In genomic region chr17:44565311-44565831, GRCm38 (mm10) we compare ENCODE assay signal across 12 mouse cellular contexts.
DNase-seq lines count a peak whose midpoint lies in the region; ATAC-seq and TF ChIP-seq lines count a peak whose summit lies in the region.
"Had no signal": no experiment of that assay in that cellular context is flagged by ENCODE, and none has a peak within 500 bp of the region (broad histone marks: within the 10 kb centered on the region; RNA-seq: fewer than 3 reads in every experiment).

No protein-coding gene starts in this region.

- no peaks in the 10 kb centered on the region for H3K36me3 ChIP-seq in embryonic facial prominence, embryonic 12.5 days
- H3K36me3 ChIP-seq in embryonic facial prominence, embryonic 10.5 days (replicated peaks), result no peaks in the 10 kb centered on the region
- H3K36me3 ChIP-seq in lung, embryonic 14.5 days (ENCODE audit: insufficient read depth), result no peaks in the 10 kb centered on the region
- no peaks in the 10 kb centered on the region for H3K36me3 ChIP-seq in forebrain, embryonic 10.5 days (replicated peaks)

- H3K4me1 ChIP-seq in embryonic facial prominence, embryonic 12.5 days, result peaks cover 14% of the 10 kb centered on the region; the same call in 1 of the 2 replicates
- peaks cover 11% of the 10 kb centered on the region; the same call in 1 of the 2 replicates for H3K4me1 ChIP-seq in embryonic facial prominence, embryonic 10.5 days
- no peaks in the 10 kb centered on the region for H3K4me1 ChIP-seq in lung, embryonic 14.5 days (ENCODE audit: insufficient read depth)
- H3K4me1 ChIP-seq in forebrain, embryonic 10.5 days, result no peaks in the 10 kb centered on the region

- TF ChIP-seq CTCF in lung, embryonic 14.5 days (IDR thresholded peaks at IDR 0.05; ENCODE audit: low read depth), result no peak

- no peak overlapping the region for H3K4me3 ChIP-seq in embryonic facial prominence, embryonic 12.5 days
- no peak overlapping the region for H3K4me3 ChIP-seq in embryonic facial prominence, embryonic 10.5 days
- H3K4me3 ChIP-seq in lung, embryonic 14.5 days (ENCODE audit: low read depth, low read length), result no peak overlapping the region
- no peak overlapping the region for H3K4me3 ChIP-seq in forebrain, embryonic 10.5 days
- H3K4me3 ChIP-seq: heart, adult 2 months had no signal

- no peak for DNase-seq in embryonic facial prominence, embryonic 10.5 days (ENCODE audit: low spot score)
- peak; percentile 85 for DNase-seq in lung, embryonic 14.5 days
- DNase-seq in lung, postnatal 25 days (ENCODE audit: low spot score), result no peak
- DNase-seq in urinary bladder, postnatal 14 days (ENCODE audit: low spot score), result peak; percentile 18
- no peak for DNase-seq in urinary bladder, postnatal 4 days (ENCODE audit: low spot score in 2 of 2)
- no peak for DNase-seq in forebrain, embryonic 10.5 days (ENCODE audit: extremely low spot score, low spot score)
- no peak for DNase-seq in testis, postnatal 14 days (ENCODE audit: low spot score)
- DNase-seq: cerebellum, adult 18-20 months; heart, adult 2 months; kidney, adult 11 months; thymus, postnatal 36 days had no signal

- no peak overlapping the region for H3K4me2 ChIP-seq in embryonic facial prominence, embryonic 12.5 days (replicated peaks)
- no peak overlapping the region for H3K4me2 ChIP-seq in lung, embryonic 14.5 days

- ATAC-seq in embryonic facial prominence, embryonic 12.5 days (ENCODE audit: insufficient number of reproducible peaks, insufficient read depth, low FRiP score, low TSS enrichment), result no peak
- peak; percentile 86 for ATAC-seq in lung, embryonic 14.5 days (ENCODE audit: insufficient read depth)

- no peaks in the 10 kb centered on the region for H3K27me3 ChIP-seq in embryonic facial prominence, embryonic 12.5 days
- no peaks in the 10 kb centered on the region for H3K27me3 ChIP-seq in embryonic facial prominence, embryonic 10.5 days (replicated peaks; ENCODE audit: low read depth, poor library complexity, severe bottlenecking)
- peaks cover 68% of the 10 kb centered on the region for H3K27me3 ChIP-seq in lung, embryonic 14.5 days (ENCODE audit: insufficient read depth, low read length)
- H3K27me3 ChIP-seq in forebrain, embryonic 10.5 days (ENCODE audit: poor library complexity, severe bottlenecking), result no peaks in the 10 kb centered on the region

- H3K9ac ChIP-seq in embryonic facial prominence, embryonic 12.5 days, result no peak overlapping the region
- no peak overlapping the region for H3K9ac ChIP-seq in lung, embryonic 14.5 days

- WGBS in embryonic facial prominence, embryonic 12.5 days, result 63% methylated on average over 14 of the region's 14 CpGs
- 79% methylated on average over 14 of the region's 14 CpGs for WGBS in embryonic facial prominence, embryonic 10.5 days
- 34% methylated on average over 14 of the region's 14 CpGs for WGBS in lung, embryonic 14.5 days
- WGBS in forebrain, embryonic 10.5 days, result 87% methylated on average over 14 of the region's 14 CpGs

- peak overlapping the region; percentile 37; the same call in 1 of the 2 replicates for H3K27ac ChIP-seq in embryonic facial prominence, embryonic 12.5 days
- no peak overlapping the region for H3K27ac ChIP-seq in embryonic facial prominence, embryonic 10.5 days (replicated peaks)
- no peak overlapping the region for H3K27ac ChIP-seq in lung, embryonic 14.5 days (ENCODE audit: low read depth)
- H3K27ac ChIP-seq in forebrain, embryonic 10.5 days, result no peak overlapping the region
- H3K27ac ChIP-seq: heart, adult 2 months had no signal

- H3K9me3 ChIP-seq in embryonic facial prominence, embryonic 12.5 days, result no peaks in the 10 kb centered on the region
- no peaks in the 10 kb centered on the region for H3K9me3 ChIP-seq in embryonic facial prominence, embryonic 10.5 days
- no peaks in the 10 kb centered on the region for H3K9me3 ChIP-seq in lung, embryonic 14.5 days (ENCODE audit: low read depth, low read length)
- H3K9me3 ChIP-seq in forebrain, embryonic 10.5 days, result no peaks in the 10 kb centered on the region

Comparison
In these comparisons a context has a peak if more than half of its experiments do, and no peak if none do; other contexts are left out.
1. DNase-seq: peak in lung, embryonic 14.5 days (single experiment) and urinary bladder, postnatal 14 days (single experiment); none in embryonic facial prominence, embryonic 10.5 days (single experiment), lung, postnatal 25 days (single experiment), urinary bladder, postnatal 4 days (0 of 2), forebrain, embryonic 10.5 days (single experiment) and testis, postnatal 14 days (single experiment).